Mouse (Mus musculus): ENCODE results near the gene Ankrd54. TPM values are rescaled to one million over a fixed set of nuclear protein-coding genes. Genes with fewer than 3 reads are reported as not detected.

Ankrd54 gene
- polyA plus RNA-seq, 1 experiment from 2014 or later, result 47.9 TPM

DNA sequence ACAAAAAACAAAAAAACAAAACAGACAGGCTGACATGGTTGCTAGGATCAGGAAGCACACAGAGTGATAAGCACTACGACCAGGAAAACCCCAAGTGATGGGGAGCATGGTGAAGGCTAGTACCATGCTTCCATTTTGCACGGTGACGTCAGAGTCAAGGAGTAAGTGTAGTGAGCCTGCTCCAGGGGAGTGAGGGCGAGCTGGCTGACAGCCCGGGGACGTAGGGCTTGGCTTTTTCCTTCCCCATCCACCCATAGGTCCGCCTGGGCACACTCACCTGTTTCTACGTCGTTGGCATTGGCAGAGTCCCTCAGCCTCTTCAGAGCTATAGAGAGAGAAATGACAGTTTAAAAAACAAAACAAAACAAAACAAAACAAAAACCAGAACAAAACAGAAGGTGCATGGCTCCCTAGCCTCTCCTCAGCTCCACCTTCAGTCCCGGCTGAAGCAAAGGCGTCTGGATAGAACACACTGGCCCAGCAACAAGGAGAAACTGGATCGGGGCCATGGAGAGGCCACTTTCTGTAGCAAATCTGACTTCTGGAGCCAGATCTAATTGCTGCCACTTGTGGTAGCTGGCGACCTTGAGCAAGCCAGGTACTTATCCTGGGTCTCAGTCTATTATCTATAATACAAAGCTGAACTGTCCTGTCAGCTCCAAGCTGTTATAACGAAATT, 1.7 kb downstream of the Ankrd54 start:
- H3K9ac ChIP-seq, result peak overlapping the region; percentile 87
- peak overlapping the region; percentile 82 for H3K4me3 ChIP-seq (replicated peaks)
- H3K4me1 ChIP-seq (replicated peaks), result peaks cover 78% of the 10 kb centered on the region
- WGBS (ENCODE audit: insufficient replicate concordance), result 71% methylated on average over 14 of the region's 14 CpGs
- no peaks in the 10 kb centered on the region for H3K27me3 ChIP-seq
- peak overlapping the region; percentile 74 for H3K4me2 ChIP-seq
- H3K27ac ChIP-seq (replicated peaks), result peak overlapping the region; percentile 64
- H3K36me3 ChIP-seq (replicated peaks), result peaks cover 52% of the 10 kb centered on the region
- no peak for ATAC-seq (ENCODE audit: insufficient read depth)
- no peaks in the 10 kb centered on the region for H3K9me3 ChIP-seq (replicated peaks)

DNA sequence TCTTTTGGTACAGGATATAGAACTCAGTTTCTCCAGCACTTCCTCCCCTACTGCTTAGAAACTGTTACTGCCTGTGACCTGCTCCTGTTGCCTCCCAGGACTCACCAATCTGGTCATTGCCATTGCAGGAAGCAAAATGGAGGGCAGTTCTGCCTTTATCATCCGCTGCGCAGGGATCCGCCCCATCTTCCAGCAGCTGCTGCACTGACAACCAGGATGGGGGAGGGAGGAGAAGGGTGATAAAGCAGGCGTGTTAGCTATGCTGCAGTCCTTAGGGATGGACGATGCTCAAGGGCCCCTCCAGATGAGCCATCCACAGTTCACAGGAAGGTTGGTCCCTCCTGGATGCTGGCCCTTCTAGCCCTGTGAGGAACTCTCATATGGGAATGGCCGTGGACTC, 4.8 kb downstream of the Ankrd54 start:
- peak overlapping the region; percentile 46 for H3K4me2 ChIP-seq
- no peak overlapping the region for H3K9ac ChIP-seq
- H3K4me1 ChIP-seq (replicated peaks), result peaks cover 50% of the 10 kb centered on the region
- H3K4me3 ChIP-seq (replicated peaks), result no peak overlapping the region
- peak overlapping the region; percentile 77 for H3K27ac ChIP-seq (replicated peaks)
- peak; percentile 22 for ATAC-seq (ENCODE audit: insufficient read depth)
- H3K27me3 ChIP-seq, result no peaks in the 10 kb centered on the region
- 29% methylated on average over 6 of the region's 6 CpGs for WGBS (ENCODE audit: insufficient replicate concordance)
- peaks cover 84% of the 10 kb centered on the region for H3K36me3 ChIP-seq (replicated peaks)
- H3K9me3 ChIP-seq (replicated peaks), result no peaks in the 10 kb centered on the region

DNA sequence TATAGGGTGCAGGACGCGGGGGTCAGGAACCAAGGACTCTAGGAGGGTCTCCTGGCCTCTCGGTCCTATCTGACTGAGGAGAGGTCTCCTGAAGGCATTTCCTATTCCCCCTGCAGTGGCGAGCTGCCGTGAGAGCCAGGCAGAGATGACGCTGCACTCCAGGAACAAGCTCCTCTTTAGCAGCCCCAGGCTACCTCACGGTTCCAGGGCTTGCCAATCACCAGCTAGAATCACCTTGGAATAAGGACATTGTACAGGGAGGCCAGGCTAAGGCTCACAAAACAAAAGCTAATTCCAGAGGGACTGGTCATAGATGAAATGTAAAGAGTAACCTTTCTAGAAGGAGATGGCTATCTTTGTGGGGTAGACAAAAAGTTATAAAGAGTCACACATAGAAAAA, 6.1 kb downstream of the Ankrd54 start:
- no peak overlapping the region for H3K27ac ChIP-seq (replicated peaks)
- H3K36me3 ChIP-seq (replicated peaks), result peaks cover 95% of the 10 kb centered on the region
- no peaks in the 10 kb centered on the region for H3K27me3 ChIP-seq
- WGBS (ENCODE audit: insufficient replicate concordance), result 91% methylated on average over 7 of the region's 7 CpGs
- H3K9me3 ChIP-seq (replicated peaks), result no peaks in the 10 kb centered on the region
- H3K4me2 ChIP-seq, result no peak overlapping the region
- H3K4me1 ChIP-seq (replicated peaks), result peaks cover 58% of the 10 kb centered on the region
- no peak overlapping the region for H3K9ac ChIP-seq
- H3K4me3 ChIP-seq (replicated peaks), result no peak overlapping the region
- no peak for ATAC-seq (ENCODE audit: insufficient read depth)

DNA sequence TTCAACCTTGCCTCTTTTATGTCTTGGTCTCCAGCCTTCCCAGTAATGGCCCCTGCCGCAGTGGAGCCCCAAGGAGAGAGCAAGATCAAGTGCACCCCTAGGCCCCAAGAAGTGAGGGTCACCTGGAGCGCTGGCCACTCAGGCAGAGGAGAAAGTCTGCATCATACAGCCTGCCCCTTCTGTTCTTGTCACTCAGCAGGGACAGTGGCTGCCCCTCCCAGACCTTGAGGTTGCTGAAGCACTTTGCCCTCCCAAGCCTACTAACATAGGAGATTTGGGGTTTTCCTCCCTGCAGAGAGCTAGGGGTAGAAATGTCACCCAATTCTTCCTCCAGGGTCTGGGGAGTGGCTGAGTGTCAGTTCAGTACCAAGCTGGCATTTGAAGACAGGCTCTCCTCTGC, 10.3 kb downstream of the Ankrd54 start:
- peak overlapping the region; percentile 78; the same call in 1 of the 2 replicates for H3K27ac ChIP-seq (replicated peaks)
- H3K4me2 ChIP-seq, result no peak overlapping the region
- no peak overlapping the region for H3K9ac ChIP-seq
- WGBS (ENCODE audit: insufficient replicate concordance), result 87% methylated on average over 2 of the region's 2 CpGs
- H3K9me3 ChIP-seq (replicated peaks), result no peaks in the 10 kb centered on the region
- H3K4me3 ChIP-seq (replicated peaks), result no peak overlapping the region
- H3K36me3 ChIP-seq (replicated peaks), result peaks cover 59% of the 10 kb centered on the region
- peaks cover 31% of the 10 kb centered on the region for H3K4me1 ChIP-seq (replicated peaks)
- no peak for ATAC-seq (ENCODE audit: insufficient read depth)
- peaks cover 2% of the 10 kb centered on the region; the same call in 1 of the 2 replicates for H3K27me3 ChIP-seq

DNA sequence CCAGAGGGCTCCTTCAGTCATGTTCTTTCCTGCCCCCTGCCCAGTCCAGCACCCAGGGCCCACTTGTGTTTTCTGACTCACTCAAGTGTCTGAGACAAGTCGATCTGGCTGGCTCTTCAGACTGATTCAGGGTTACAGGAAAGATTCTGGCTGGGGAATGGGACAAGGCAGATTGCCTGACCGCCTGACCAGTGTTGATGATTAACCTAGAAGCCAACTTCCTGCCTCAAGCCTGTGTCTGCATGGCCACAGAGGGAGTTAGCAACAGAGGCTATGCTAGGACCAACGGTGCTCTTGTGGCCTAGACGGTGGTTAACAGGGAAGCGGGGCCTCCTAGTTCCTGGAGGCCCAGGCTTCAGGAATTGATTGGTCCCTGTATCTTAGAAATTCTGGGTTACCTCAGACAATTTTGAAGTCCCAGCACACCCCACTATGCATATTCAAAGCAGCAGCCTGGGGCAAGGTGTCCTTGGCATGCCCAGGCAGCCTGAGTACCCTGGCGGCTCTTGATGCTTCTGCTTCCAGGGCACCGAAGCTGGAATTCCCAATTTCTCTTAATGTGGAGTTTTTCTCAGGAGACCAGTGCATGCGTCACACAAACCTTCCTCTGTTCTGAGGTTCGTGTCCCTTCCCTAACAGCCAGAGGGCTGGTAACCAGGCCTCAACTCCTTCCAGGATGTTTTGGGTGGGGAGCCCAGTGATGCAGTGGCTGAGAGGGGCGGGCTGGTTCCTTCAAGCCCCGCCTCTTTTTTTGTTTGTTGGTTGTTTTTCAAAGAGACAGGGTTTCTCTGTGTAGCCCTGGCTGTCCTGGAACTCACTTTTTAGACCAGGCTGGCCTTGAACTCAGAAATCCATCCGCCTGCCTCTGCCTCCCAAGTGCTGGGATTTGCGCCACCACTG, 11.0 kb downstream of the Ankrd54 start:
- H3K4me1 ChIP-seq (replicated peaks), result peaks cover 26% of the 10 kb centered on the region
- no peaks in the 10 kb centered on the region for H3K9me3 ChIP-seq (replicated peaks)
- H3K4me3 ChIP-seq (replicated peaks), result no peak overlapping the region; the same call in 1 of the 2 replicates
- peak overlapping the region; percentile 34 for H3K4me2 ChIP-seq
- H3K9ac ChIP-seq, result no peak overlapping the region
- ATAC-seq (ENCODE audit: insufficient read depth), result peak; percentile 42
- H3K36me3 ChIP-seq (replicated peaks), result peaks cover 52% of the 10 kb centered on the region
- peaks cover 2% of the 10 kb centered on the region; the same call in 1 of the 2 replicates for H3K27me3 ChIP-seq
- peak overlapping the region; percentile 78 for H3K27ac ChIP-seq (replicated peaks)
- WGBS (ENCODE audit: insufficient replicate concordance), result 46% methylated on average over 13 of the region's 13 CpGs

DNA sequence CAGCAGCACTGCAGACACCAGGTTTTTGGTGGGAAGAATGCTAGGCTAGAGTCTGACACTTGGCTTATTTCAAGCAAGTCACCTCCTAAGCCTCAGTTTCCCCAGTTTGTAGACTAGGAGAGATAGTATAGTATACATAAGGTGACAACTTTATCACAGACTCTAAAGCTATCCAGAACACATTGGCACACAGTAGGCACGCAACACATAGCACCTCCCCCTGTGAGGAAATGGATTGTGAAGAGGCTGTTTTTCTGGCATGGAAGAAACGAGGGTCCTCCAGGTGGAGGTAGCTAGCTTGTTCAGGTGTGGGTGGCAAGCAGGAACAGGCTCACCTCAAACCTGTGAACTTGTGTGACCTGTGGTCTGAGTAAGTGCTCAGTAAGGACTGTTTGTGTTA, 11.7 kb downstream of the Ankrd54 start:
- H3K4me2 ChIP-seq, result peak overlapping the region; percentile 34
- H3K4me1 ChIP-seq (replicated peaks), result peaks cover 26% of the 10 kb centered on the region
- peak overlapping the region; percentile 78 for H3K27ac ChIP-seq (replicated peaks)
- no peak for ATAC-seq (ENCODE audit: insufficient read depth)
- 58% methylated on average over 2 of the region's 2 CpGs for WGBS (ENCODE audit: insufficient replicate concordance)
- H3K9ac ChIP-seq, result no peak overlapping the region
- peaks cover 2% of the 10 kb centered on the region; the same call in 1 of the 2 replicates for H3K27me3 ChIP-seq
- H3K36me3 ChIP-seq (replicated peaks), result peaks cover 45% of the 10 kb centered on the region
- H3K4me3 ChIP-seq (replicated peaks), result no peak overlapping the region; the same call in 1 of the 2 replicates
- H3K9me3 ChIP-seq (replicated peaks), result no peaks in the 10 kb centered on the region

DNA sequence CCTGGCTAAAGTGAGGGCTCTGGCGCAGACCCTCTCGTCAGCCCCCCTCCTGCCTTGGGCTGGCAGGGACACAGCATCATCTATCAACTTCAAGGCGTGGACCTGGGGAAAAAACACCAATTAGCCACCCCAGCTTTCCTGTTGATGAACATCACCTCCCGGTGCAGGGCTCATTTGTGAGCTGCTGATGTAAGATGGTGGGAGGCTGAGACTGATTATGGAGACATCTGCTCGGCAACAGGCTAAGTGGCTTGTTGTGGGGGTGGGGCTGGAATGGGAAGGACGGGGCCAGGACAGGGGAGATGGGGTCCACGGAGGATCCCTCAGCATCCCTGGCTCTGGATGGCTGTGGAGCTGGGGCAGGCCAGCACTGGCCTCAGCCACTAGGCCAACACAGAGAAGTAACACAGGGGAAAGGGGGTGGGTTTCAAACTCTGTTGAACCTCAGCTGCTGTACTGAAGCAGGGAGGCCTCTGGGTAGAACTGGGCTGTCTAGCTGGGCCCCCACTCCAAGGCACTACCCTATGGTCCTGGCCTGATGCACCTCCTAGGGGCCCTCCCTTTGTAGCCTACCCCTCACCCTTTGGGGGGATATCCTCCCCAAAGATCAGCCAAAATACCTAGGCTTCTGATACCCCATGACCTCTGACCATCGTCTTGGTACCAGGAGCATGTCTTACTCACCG, 12.4 kb downstream of the Ankrd54 start:
- no peak for ATAC-seq (ENCODE audit: insufficient read depth)
- Histone ChIP-seq H3K4me3 (replicated peaks) (no peak overlapping the region), H3K27me3 (peaks cover 8% of the 10 kb centered on the region), H3K9me3 (replicated peaks) (no peaks in the 10 kb centered on the region), H3K4me2 (no peak overlapping the region), H3K9ac (no peak overlapping the region), H3K27ac (replicated peaks) (peak overlapping the region; percentile 78; the same call in 1 of the 2 replicates), H3K4me1 (replicated peaks) (peaks cover 26% of the 10 kb centered on the region), H3K36me3 (replicated peaks) (peaks cover 38% of the 10 kb centered on the region)
- WGBS (ENCODE audit: insufficient replicate concordance), result 63% methylated on average over 9 of the region's 9 CpGs

DNA sequence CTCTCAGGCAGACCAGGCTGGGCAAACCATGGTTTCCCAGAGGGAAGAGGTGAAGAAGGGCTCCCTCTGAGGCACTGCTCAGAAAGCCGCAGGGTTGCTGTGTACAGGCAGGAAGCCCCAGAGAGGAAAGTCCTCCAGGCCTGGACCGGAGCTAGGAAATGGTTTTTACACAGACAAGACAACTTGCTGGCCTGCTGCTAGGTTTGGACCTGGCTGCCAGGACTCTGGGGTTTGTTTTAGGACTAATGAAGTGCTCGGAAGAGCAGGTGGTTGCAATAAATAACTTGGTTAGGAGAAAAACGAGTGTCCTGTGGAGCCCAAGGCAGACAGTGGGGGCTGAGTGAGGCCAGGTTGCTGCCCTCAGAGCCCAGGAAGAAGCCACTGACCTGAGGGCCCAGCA, 14.5 kb downstream of the Ankrd54 start:
- WGBS (ENCODE audit: insufficient replicate concordance), result 58% methylated on average over 4 of the region's 4 CpGs
- ATAC-seq (ENCODE audit: insufficient read depth), result no peak
- no peak overlapping the region for H3K9ac ChIP-seq
- H3K36me3 ChIP-seq (replicated peaks), result peaks cover 17% of the 10 kb centered on the region
- peaks cover 42% of the 10 kb centered on the region for H3K4me1 ChIP-seq (replicated peaks)
- no peak overlapping the region for H3K27ac ChIP-seq (replicated peaks)
- no peaks in the 10 kb centered on the region for H3K9me3 ChIP-seq (replicated peaks)
- no peak overlapping the region for H3K4me2 ChIP-seq
- H3K4me3 ChIP-seq (replicated peaks), result no peak overlapping the region
- peaks cover 29% of the 10 kb centered on the region for H3K27me3 ChIP-seq

DNA sequence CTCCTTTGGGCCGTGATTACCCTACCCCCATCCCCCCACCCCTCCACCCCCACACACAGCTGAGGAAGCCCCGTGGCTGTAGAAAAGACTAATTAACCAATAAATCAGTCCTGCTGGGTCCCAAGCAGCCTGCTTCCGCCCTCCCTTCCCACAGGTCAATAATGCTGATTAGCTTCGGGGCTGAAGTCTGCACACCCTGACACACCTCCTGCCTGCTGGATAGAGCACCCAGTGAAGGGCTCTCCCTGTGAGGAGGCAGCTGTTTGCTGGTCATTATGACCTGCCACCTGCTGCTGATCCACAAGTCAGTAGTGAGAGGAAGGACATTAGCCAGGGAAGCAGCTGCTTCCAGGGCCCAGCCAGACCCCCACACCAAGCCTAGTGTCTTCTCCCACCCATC, 17.9 kb downstream of the Ankrd54 start:
- 33% methylated on average over 4 of the region's 4 CpGs for WGBS (ENCODE audit: insufficient replicate concordance)
- no peaks in the 10 kb centered on the region for H3K36me3 ChIP-seq (replicated peaks)
- H3K9ac ChIP-seq, result no peak overlapping the region
- peak; percentile 23; the same call in 1 of the 2 replicates for ATAC-seq (ENCODE audit: insufficient read depth)
- H3K9me3 ChIP-seq (replicated peaks), result no peaks in the 10 kb centered on the region
- peaks cover 49% of the 10 kb centered on the region for H3K4me1 ChIP-seq (replicated peaks)
- no peak overlapping the region for H3K4me2 ChIP-seq
- H3K27me3 ChIP-seq, result peaks cover 63% of the 10 kb centered on the region
- H3K4me3 ChIP-seq (replicated peaks), result no peak overlapping the region
- peak overlapping the region; percentile 38; the same call in 1 of the 2 replicates for H3K27ac ChIP-seq (replicated peaks)

DNA sequence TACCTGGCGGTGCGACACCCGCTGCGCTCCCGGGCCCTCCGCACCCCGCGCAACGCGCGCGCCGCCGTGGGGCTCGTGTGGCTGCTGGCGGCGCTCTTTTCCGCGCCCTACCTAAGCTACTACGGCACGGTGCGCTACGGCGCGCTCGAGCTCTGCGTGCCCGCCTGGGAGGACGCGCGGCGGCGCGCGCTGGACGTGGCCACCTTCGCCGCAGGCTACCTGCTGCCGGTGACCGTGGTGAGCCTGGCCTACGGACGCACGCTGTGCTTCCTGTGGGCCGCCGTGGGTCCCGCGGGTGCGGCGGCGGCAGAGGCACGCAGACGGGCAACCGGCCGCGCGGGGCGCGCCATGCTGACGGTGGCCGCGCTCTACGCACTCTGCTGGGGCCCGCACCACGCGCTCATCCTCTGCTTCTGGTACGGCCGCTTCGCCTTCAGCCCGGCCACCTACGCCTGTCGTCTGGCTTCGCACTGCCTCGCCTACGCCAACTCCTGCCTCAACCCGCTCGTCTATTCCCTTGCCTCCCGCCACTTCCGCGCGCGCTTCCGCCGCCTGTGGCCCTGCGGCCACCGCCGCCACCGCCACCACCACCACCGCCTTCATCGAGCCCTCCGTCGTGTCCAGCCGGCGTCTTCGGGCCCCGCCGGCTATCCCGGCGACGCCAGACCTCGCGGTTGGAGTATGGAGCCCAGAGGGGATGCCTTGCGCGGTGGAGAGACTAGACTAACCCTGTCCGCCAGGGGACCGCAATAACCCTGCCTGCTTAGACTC, 19.8 kb downstream of the Ankrd54 start:
- WGBS (ENCODE audit: insufficient replicate concordance), result 2% methylated on average over 105 of the region's 105 CpGs
- no peak overlapping the region for H3K27ac ChIP-seq (replicated peaks)
- H3K27me3 ChIP-seq, result peaks cover 69% of the 10 kb centered on the region
- peak overlapping the region; percentile 80 for H3K4me2 ChIP-seq
- H3K9me3 ChIP-seq (replicated peaks), result no peaks in the 10 kb centered on the region
- no peak overlapping the region; the same call in 1 of the 2 replicates for H3K9ac ChIP-seq
- no peak for ATAC-seq (ENCODE audit: insufficient read depth)
- peak overlapping the region; percentile 54 for H3K4me3 ChIP-seq (replicated peaks)
- no peaks in the 10 kb centered on the region for H3K36me3 ChIP-seq (replicated peaks)
- H3K4me1 ChIP-seq (replicated peaks), result peaks cover 68% of the 10 kb centered on the region

All from liver, embryonic 15.5 days (tissue).